Mouse (Mus musculus) central nervous system, embryonic 11.5 days (tissue): ENCODE data around the gene Slc6a3. TPM values are rescaled to one million over a fixed set of nuclear protein-coding genes. Genes with fewer than 3 reads are reported as not detected.

Source experiments
- polyA plus RNA-seq: library from polyadenylated mRNA; depleted of rRNA; stranded (reverse); fragments of >200 nt; gene quantifications from 2 replicates; pipeline ENCODE4 v1.2.3, GENCODE M21; 2012; rRNA removed

Gene Slc6a3
- polyA plus RNA-seq: 0.16 and 0.18 TPM in 2 replicates

GRCm38 (mm10) chr13:73536403-73536821, at the start of gene Slc6a3:
TSS of gene Slc6a3 (plus strand) at chr13:73536747.

DNA sequence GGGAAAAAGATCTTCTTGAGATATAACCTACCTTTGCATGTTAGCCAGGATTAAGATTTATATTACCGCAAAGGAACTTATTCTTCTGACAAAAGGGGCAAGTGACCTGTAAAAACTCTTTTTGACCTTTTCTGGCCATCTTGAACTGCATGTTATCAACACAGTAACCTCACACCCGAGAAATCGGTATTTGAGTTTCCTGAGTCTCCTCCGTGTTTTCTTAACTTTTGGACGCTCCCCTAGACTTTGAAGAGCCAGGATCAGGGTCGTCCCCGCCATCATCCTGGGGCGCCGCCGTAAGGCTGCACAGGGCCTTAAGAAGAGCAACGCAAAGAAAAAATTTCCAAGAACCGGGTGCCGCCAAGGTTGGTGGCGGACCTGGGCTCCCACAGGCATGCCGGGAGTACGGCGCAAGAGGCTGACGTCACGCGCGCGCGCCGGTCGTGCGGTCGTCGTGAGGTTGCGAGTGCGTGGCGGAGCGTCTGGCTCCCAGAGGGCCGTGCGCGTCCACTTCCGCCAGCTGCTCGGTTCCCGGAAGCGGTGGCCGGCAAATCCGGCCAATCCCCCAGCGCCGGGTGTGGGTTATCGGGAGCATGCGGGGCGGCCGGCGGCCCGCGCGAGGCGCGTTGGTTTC, 67.1 kb downstream of the Slc6a3 start, which contains the start of gene Clptm1l:
Clptm1l (plus strand) TSS at position 485 of the 634 bp plus-strand sequence.

GRCm38 (mm10) chr13:73626745-73627549, 90.4 kb downstream of the Slc6a3 start, which contains the start of gene Tert:
TSS of gene Tert (plus strand) at chr13:73626911.

Other genes with a start within 250 kb of the Slc6a3 start
- gene Mrpl36, start 208.2 kb upstream of the Slc6a3 start, polyA plus RNA-seq: 76.0 and 85.3 TPM in 2 replicates
- gene Ndufs6, start 208.2 kb upstream of the Slc6a3 start, polyA plus RNA-seq: 185 and 210 TPM in 2 replicates
- gene Lpcat1, start 69.5 kb upstream of the Slc6a3 start, polyA plus RNA-seq: 66.4 and 74.4 TPM in 2 replicates
- 71.7 and 99.7 TPM in 2 replicates for gene Clptm1l, start 67.3 kb downstream of the Slc6a3 start, polyA plus RNA-seq
- 8.5 and 18.7 TPM in 2 replicates for gene Tert, start 90.2 kb downstream of the Slc6a3 start, polyA plus RNA-seq
- gene Slc6a18, start 141.3 kb downstream of the Slc6a3 start, polyA plus RNA-seq: 0.14 TPM in 1 of 2 replicates, not detected in the other
- 0.16 and 0.17 TPM in 2 replicates for gene Slc6a19, start 168.1 kb downstream of the Slc6a3 start, polyA plus RNA-seq
- gene Slc12a7, start 196.3 kb downstream of the Slc6a3 start, polyA plus RNA-seq: 44.8 and 61.4 TPM in 2 replicates